ENCODE assay signal across 33 mouse cellular contexts in the genomic region with DNA sequence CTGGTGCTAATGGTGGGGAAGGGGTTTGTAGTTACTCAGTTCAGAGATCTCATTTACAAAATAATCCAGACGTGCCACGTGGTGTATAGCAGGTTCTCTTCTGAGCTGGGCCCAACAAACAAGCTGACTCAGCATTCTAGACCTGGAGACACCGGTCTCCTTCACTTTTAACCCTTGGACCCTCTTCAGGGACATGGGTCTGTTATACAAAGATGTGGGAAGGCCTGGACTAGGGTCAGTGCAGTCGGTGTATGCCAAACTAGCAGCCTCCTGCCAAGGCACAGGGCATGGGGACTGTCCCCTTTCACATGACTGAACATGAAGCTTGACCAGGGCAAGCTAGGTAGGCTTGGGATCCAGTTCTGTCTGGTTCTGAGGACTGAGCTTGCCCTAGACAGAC. TPM values are rescaled to one million over a fixed set of nuclear protein-coding genes. Genes with fewer than 3 reads are reported as not detected.
DNase-seq lines count a peak whose midpoint lies in the region; ATAC-seq and TF ChIP-seq lines count a peak whose summit lies in the region.
"Had no signal": no experiment of that assay in that cellular context is flagged by ENCODE, and none has a peak within 500 bp of the region (broad histone marks: within the 10 kb centered on the region; RNA-seq: fewer than 3 reads in every experiment).

No protein-coding gene starts in this region.

- peaks cover 5% of the 10 kb centered on the region for H3K27me3 ChIP-seq in forebrain, embryonic 15.5 days
- no peaks in the 10 kb centered on the region for H3K27me3 ChIP-seq in cerebellum, adult 2 months (ENCODE audit: control insufficient read depth, insufficient read depth, low read length)

- WGBS in forebrain, embryonic 15.5 days: 69% methylated on average over 4 of the region's 4 CpGs
- WGBS in cerebellum, adult 2 months: 56% methylated on average over 4 of the region's 4 CpGs

- H3K27ac ChIP-seq in ES-E14 (ENCODE audit: insufficient read depth, low read depth, low read length, poor library complexity, severe bottlenecking): no peak overlapping the region
- no peak overlapping the region for H3K27ac ChIP-seq in forebrain, embryonic 15.5 days (replicated peaks)
- H3K27ac ChIP-seq in cerebellum, adult 2 months (ENCODE audit: insufficient read depth, low read length): no peak overlapping the region
- H3K27ac ChIP-seq: embryonic facial prominence, embryonic 15.5 days; forebrain, embryonic 12.5 days; heart, embryonic 15.5 days; hindbrain, embryonic 12.5 days; hindbrain, postnatal 0 days; intestine, embryonic 15.5 days; liver, embryonic 14.5 days; neural tube, embryonic 15.5 days; stomach, postnatal 0 days had no signal

- H3K4me1 ChIP-seq in ES-E14 (ENCODE audit: control insufficient read depth in 2 of 2, insufficient read depth in 2 of 2, low read length in 2 of 2, poor library complexity in 1 of 2): peaks cover 0 to 16% of the 10 kb centered on the region in 2 experiments; a peak in 1 of 4 replicates
- peaks cover 5% of the 10 kb centered on the region for H3K4me1 ChIP-seq in forebrain, embryonic 15.5 days
- no peaks in the 10 kb centered on the region for H3K4me1 ChIP-seq in cerebellum, adult 2 months (ENCODE audit: control insufficient read depth, insufficient read depth, low read length)
- H3K4me1 ChIP-seq: intestine, embryonic 15.5 days had no signal

- no peak overlapping the region for H3K4me2 ChIP-seq in forebrain, embryonic 15.5 days (replicated peaks)
- H3K4me2 ChIP-seq: embryonic facial prominence, embryonic 15.5 days; forebrain, embryonic 12.5 days; heart, embryonic 15.5 days; hindbrain, embryonic 12.5 days; intestine, embryonic 15.5 days; lung, embryonic 14.5 days; neural tube, embryonic 15.5 days had no signal

- TF ChIP-seq POLR2A in cerebellum, adult 2 months (IDR thresholded peaks at IDR 0.05; ENCODE audit: borderline replicate concordance, insufficient read depth, low read length): no peak

- no peak overlapping the region for H3K9ac ChIP-seq in ES-E14 (ENCODE audit: insufficient read depth, low read depth, low read length, poor library complexity, severe bottlenecking)
- no peak overlapping the region for H3K9ac ChIP-seq in forebrain, embryonic 15.5 days (replicated peaks)
- H3K9ac ChIP-seq: embryonic facial prominence, embryonic 15.5 days; forebrain, embryonic 12.5 days; heart, embryonic 15.5 days; hindbrain, embryonic 12.5 days; intestine, embryonic 15.5 days; liver, embryonic 14.5 days; lung, embryonic 14.5 days; neural tube, embryonic 15.5 days had no signal

- H3K9me3 ChIP-seq in ES-E14 (ENCODE audit: control insufficient read depth, insufficient read depth, low read depth, low read length): no peaks in the 10 kb centered on the region
- H3K9me3 ChIP-seq in forebrain, embryonic 15.5 days: no peaks in the 10 kb centered on the region
- H3K9me3 ChIP-seq: embryonic facial prominence, embryonic 15.5 days; forebrain, embryonic 12.5 days; heart, embryonic 15.5 days; hindbrain, embryonic 12.5 days; intestine, embryonic 15.5 days; neural tube, embryonic 15.5 days had no signal

- no peak for ATAC-seq in forebrain, embryonic 15.5 days (replicated peaks)
- ATAC-seq: hindbrain, postnatal 0 days; intestine, embryonic 15.5 days had no signal

- H3K36me3 ChIP-seq in ES-E14 (ENCODE audit: control insufficient read depth, insufficient read depth, low read length, poor library complexity, severe bottlenecking): no peaks in the 10 kb centered on the region
- no peaks in the 10 kb centered on the region for H3K36me3 ChIP-seq in forebrain, embryonic 15.5 days
- H3K36me3 ChIP-seq: embryonic facial prominence, embryonic 15.5 days; forebrain, embryonic 12.5 days; heart, embryonic 15.5 days; hindbrain, embryonic 12.5 days; intestine, embryonic 15.5 days; neural tube, embryonic 15.5 days had no signal

- peak; percentile 92 for DNase-seq in kidney, adult 11 months
- no peak for DNase-seq in kidney, postnatal 4 days
- DNase-seq in ES-E14 (ENCODE audit: low read depth, low spot score): no peak
- peak; percentile 77 to 91 for DNase-seq in kidney, adult 8-10 months
- peak; percentile 71 for DNase-seq in kidney, postnatal 14 days
- no peak for DNase-seq in cerebellum, adult 2 months
- no peak for DNase-seq in ovary, postnatal 10 days (ENCODE audit: low spot score)
- DNase-seq: adrenal gland, postnatal 14 days; cerebellum, adult 11 months; cerebellum, adult 9-11 months; gastrocnemius, postnatal 10 days; heart, postnatal 36 days; liver; lung, embryonic 14.5 days; lung, postnatal 14 days; midbrain, embryonic 14.5 days; right cerebral cortex, adult 18-20 months; spleen, adult 18-20 months; thymus, adult 18-20 months; thymus, postnatal 25 days had no signal

- TF ChIP-seq CTCF in cerebellum, adult 2 months (IDR thresholded peaks at IDR 0.05; ENCODE audit: borderline replicate concordance, insufficient read depth, low read depth, low read length): no peak

- in situ Hi-C loops in ES-E14 (cut with MboI; ENCODE audit: low sequenced_read_pairs in 2 of 2, unreplicated experiment in 2 of 2): no loop called here

- H3K4me3 ChIP-seq in ES-E14 (ENCODE audit: insufficient read depth in 1 of 2, low read depth in 1 of 2, low read length in 2 of 2, poor library complexity in 1 of 2, severe bottlenecking in 1 of 2): no peak overlapping the region
- H3K4me3 ChIP-seq in forebrain, embryonic 15.5 days: no peak overlapping the region
- H3K4me3 ChIP-seq in cerebellum, adult 2 months (replicated peaks; ENCODE audit: insufficient read depth, low read depth, low read length): no peak overlapping the region
- H3K4me3 ChIP-seq: embryonic facial prominence, embryonic 15.5 days; forebrain, embryonic 12.5 days; heart, embryonic 15.5 days; hindbrain, embryonic 12.5 days; intestine, embryonic 15.5 days; neural tube, embryonic 15.5 days had no signal

TF ChIP-seq in ES-E14, 5 proteins besides CTCF, POLR2A, EP300 and RAD21:
- peak; percentile 98 for TF ChIP-seq MAFK (IDR thresholded peaks at IDR 0.05; ENCODE audit: insufficient read depth, low read depth, low read length)
- no peak for TF ChIP-seq ZC3H11A (IDR thresholded peaks at IDR 0.05; ENCODE audit: borderline replicate concordance, low read depth, low read length)
TF ChIP-seq in ES-E14: peak in this region for 1.

RNA-seq across cellular contexts. Expression of gene Tcf3, which starts 26.9 kb away (rescaled TPM):
- total RNA-seq in ES-E14 (2012; rRNA removed): 90.9 and 108 TPM in 2 replicates
- 85.2 and 89.6 TPM in 2 replicates for polyA plus RNA-seq in forebrain, embryonic 15.5 days (2015; fragmentation: Nextera tagmentation; extraction: Ambion mirVana)
- 34.2 and 38.8 TPM in 2 replicates for polyA plus RNA-seq in cerebellum, adult 2 months (2012; rRNA removed)

RNA-seq across cellular contexts. Expression of gene Onecut3, which starts 34.3 kb away (rescaled TPM):
- not detected in 2 replicates for total RNA-seq in ES-E14 (2012; rRNA removed)
- 0.23 and 0.61 TPM in 2 replicates for polyA plus RNA-seq in forebrain, embryonic 15.5 days (2015; fragmentation: Nextera tagmentation; extraction: Ambion mirVana)
- 0.36 and 0.46 TPM in 2 replicates for polyA plus RNA-seq in cerebellum, adult 2 months (2012; rRNA removed)
- total RNA-seq: adrenal gland, postnatal 14 days; common myeloid progenitor, adult 5-6 weeks; gastrocnemius, postnatal 10 days; heart, postnatal 36 days; left cerebral cortex, adult 8-10 months had no signal
- polyA plus RNA-seq: embryonic facial prominence, embryonic 15.5 days; gonadal fat pad, adult 2 months; heart, embryonic 15.5 days; lung, embryonic 14.5 days had no signal

RNA-seq across cellular contexts. Expression of gene Uqcr11, which starts 53.7 kb away (rescaled TPM):
- 995 and 1,362 TPM in 2 replicates for total RNA-seq in ES-E14 (2012; rRNA removed)
- polyA plus RNA-seq in forebrain, embryonic 15.5 days (2015; fragmentation: Nextera tagmentation; extraction: Ambion mirVana): 551 and 574 TPM in 2 replicates
- 1,410 and 1,545 TPM in 2 replicates for polyA plus RNA-seq in cerebellum, adult 2 months (2012; rRNA removed)

Comparison
In these comparisons a context has a peak if more than half of its experiments do, and no peak if none do; other contexts are left out.
1. DNase-seq: peak in kidney, adult 11 months (single experiment), kidney, adult 8-10 months (2 of 2) and kidney, postnatal 14 days (single experiment); none in kidney, postnatal 4 days (0 of 2), ES-E14 (single experiment), cerebellum, adult 2 months (0 of 2) and ovary, postnatal 10 days (single experiment).